Mouse (Mus musculus) bone marrow macrophage, adult 2 months (primary cell): ENCODE results near the gene Dlg3. TPM values are rescaled to one million over a fixed set of nuclear protein-coding genes. Genes with fewer than 3 reads are reported as not detected.
A peak's percentile ranks its signal among the peaks of the same experiment; 100 is the strongest.

Experiments
- H3K27ac ChIP-seq: 2 replicates; pipeline ENCODE4 v1.5.1; 2012; ENCODE audit warnings: low read depth, low read length; ENCODE audit not compliant: insufficient read depth
- H3K4me1 ChIP-seq: 2 replicates; pipeline ENCODE4 v1.6.1; 2012; ENCODE audit warnings: low read length; ENCODE audit not compliant: control insufficient read depth, insufficient read depth
- H3K4me3 ChIP-seq: 2 replicates; pipeline ENCODE4 v1.5.1; 2012; ENCODE audit warnings: mild to moderate bottlenecking, low read length, moderate library complexity; ENCODE audit not compliant: insufficient read depth
- CTCF ChIP-seq: IDR thresholded peaks from 2 replicates; pipeline ENCODE4 v1.5.1; 2012; ENCODE audit warnings: low read depth, mild to moderate bottlenecking, low read length, moderate library complexity
- POLR2A ChIP-seq: IDR thresholded peaks from 2 replicates; pipeline ENCODE4 v1.6.1; 2012; ENCODE audit warnings: mild to moderate bottlenecking, low read depth, low read length, borderline replicate concordance
- polyA plus RNA-seq: library from polyadenylated mRNA; stranded (reverse); fragments of >200 nt; gene quantifications from 2 replicates; pipeline ENCODE4 v1.2.4, GENCODE M21; 2012; ENCODE audit not compliant: missing spikeins, insufficient read depth, insufficient read length

Dlg3 gene
- 4.1 and 4.2 TPM in 2 replicates for polyA plus RNA-seq

DNA sequence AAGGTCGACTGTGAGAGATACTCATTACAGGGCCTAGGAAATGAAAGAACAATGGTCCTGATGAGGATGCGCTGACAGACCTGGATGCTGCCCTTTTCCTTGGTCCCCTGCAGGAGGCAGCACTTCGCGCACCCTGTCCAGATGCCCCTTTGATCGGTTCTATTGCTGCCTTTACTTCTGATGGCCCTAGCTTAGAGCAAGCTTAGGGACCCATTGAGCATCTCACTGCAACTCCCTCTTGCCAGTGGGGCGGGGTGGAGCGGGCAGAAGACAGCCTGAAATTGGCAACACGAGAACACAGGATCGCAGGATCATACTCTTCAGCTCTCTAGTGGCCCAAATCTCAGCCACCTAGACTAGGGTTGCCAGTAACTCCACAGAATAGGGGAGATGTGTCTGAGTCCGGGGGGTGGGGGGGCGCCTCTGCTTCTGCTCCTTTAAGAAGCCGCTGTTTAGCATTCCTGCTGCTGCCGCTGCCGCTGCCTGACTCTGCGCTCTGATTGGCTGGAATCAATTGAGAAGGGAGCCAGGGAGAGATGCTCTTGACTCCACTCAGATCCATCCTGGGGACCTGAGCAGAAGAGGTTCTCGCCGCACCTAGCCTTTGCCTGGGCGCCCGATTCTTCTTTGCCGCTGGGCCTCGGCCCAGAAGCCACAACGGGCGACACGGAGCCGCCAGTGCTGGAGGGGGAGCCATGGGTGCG, at the start of gene Dlg3:
TSS of gene Dlg3 (plus strand) at position 542 of the 704 bp plus-strand sequence.
- peak within 1 kb of the TSS; percentile 40 for H3K4me3 ChIP-seq
- no peaks in the 10 kb centered on the region for H3K4me1 ChIP-seq
- TF ChIP-seq POLR2A (no peak), CTCF (no peak)
- no peak within 1 kb of the TSS for H3K27ac ChIP-seq

- no peak overlapping the region for H3K27ac ChIP-seq
- peaks cover 11% of the 10 kb centered on the region for H3K4me1 ChIP-seq
- H3K4me3 ChIP-seq: no peak overlapping the region
- no peak for TF ChIP-seq CTCF
- no peak for TF ChIP-seq POLR2A
These were observed 38.6 kb upstream of the Dlg3 start for GRCm38 (mm10) chrX:100728947-100729346.

GRCm38 (mm10) chrX:100729665-100730188, 37.8 kb upstream of the Dlg3 start, which contains the start of gene Gdpd2:
Gene Gdpd2, plus strand, starts transcription at chrX:100729873.
- TF ChIP-seq CTCF (no peak), POLR2A (no peak)
- Histone ChIP-seq H3K4me3 (0 out of 2 replicates have a peak within 1 kb of the TSS, but pooled peaks have one; percentile 6), H3K4me1 (peaks cover 11% of the 10 kb centered on the region), H3K27ac (no peak within 1 kb of the TSS)

DNA sequence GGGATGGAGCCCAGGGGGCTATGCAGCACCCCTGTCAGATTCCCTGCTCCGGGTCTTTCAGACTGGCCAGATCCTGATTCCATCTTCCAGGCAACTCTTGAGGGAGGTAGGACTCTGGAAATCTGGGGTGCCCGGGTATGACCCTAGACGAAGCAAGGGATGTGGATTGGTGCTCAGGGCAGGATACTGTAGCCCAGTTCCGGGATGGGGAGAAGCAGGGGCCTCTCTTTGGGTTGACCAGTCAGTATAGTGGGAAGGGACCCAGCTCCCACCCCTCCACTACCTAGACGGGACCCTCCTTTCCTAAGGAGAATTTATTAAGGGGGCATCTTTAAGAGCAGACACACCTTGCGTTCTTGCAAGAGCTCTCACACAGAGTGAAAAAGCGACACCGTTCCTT, 37.3 kb upstream of the Dlg3 start:
- peaks cover 11% of the 10 kb centered on the region for H3K4me1 ChIP-seq
- TF ChIP-seq POLR2A: no peak
- no peak for TF ChIP-seq CTCF
- no peak overlapping the region for H3K27ac ChIP-seq
- H3K4me3 ChIP-seq: no peak overlapping the region

GRCm38 (mm10) chrX:100734359-100734758, 33.2 kb upstream of the Dlg3 start:
- Histone ChIP-seq H3K27ac (no peak overlapping the region), H3K4me1 (peaks cover 4% of the 10 kb centered on the region), H3K4me3 (no peak overlapping the region)
- no peak for TF ChIP-seq POLR2A
- TF ChIP-seq CTCF: no peak

- Histone ChIP-seq H3K27ac (no peak overlapping the region), H3K4me3 (peak overlapping the region; percentile 57), H3K4me1 (peaks cover 9% of the 10 kb centered on the region)
- TF ChIP-seq POLR2A: no peak
- TF ChIP-seq CTCF: 0 out of 2 replicates have a peak, but pooled peaks have one; percentile 13
These were observed 28.6 kb upstream of the Dlg3 start for GRCm38 (mm10) chrX:100738918-100739317.

GRCm38 (mm10) chrX:100739443-100739842, 28.1 kb upstream of the Dlg3 start:
- no peak overlapping the region for H3K27ac ChIP-seq
- H3K4me3 ChIP-seq: peak overlapping the region; percentile 57
- peaks cover 9% of the 10 kb centered on the region for H3K4me1 ChIP-seq
- TF ChIP-seq CTCF: no peak
- no peak for TF ChIP-seq POLR2A

DNA sequence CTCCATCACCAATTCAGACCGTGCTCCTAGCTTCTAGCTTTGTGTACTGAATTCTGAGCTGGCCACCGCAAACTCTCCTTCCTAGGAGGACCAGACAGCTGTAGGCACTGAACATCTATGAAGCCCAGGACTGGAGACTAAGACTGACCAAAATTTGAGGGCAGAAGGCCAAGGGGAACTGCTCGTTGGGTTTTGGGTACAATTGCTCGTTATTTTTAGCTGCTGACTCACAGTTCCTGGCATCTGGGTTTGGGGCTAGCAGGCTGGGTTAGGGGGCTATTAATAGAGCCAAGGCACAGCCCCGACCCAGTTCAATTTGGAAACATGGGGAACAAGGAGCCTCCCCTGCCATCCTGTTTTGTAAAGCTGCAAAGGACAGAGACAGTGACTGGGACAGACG, 26.7 kb upstream of the Dlg3 start:
- TF ChIP-seq POLR2A (no peak), CTCF (no peak)
- Histone ChIP-seq H3K4me3 (peak overlapping the region; percentile 42), H3K27ac (peak overlapping the region; percentile 93), H3K4me1 (peaks cover 9% of the 10 kb centered on the region)

- H3K27ac ChIP-seq: no peak overlapping the region
- TF ChIP-seq POLR2A: no peak
- no peak for TF ChIP-seq CTCF
- H3K4me1 ChIP-seq: peaks cover 10% of the 10 kb centered on the region
- no peak overlapping the region for H3K4me3 ChIP-seq
These were observed 25.6 kb upstream of the Dlg3 start for GRCm38 (mm10) chrX:100741940-100742339.

DNA sequence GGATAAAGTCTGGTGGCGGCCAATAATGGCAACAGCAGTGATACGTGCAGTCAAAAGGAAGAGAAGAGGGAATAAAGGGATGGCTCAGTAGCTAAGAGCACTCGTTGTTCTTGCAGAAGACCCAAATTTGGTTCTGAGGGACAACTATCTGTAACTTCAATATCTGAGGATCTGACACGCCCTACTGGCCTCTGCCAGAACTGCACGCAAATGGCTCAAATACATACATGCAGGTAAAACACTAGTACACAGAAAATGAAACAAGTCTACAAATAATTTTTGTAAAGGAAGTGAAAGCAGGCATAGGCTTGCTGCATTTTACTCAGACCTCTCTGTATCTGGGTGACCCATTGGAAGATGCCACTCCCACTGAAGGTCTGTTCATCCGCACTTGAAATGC, 1.7 kb upstream of the Dlg3 start:
- Histone ChIP-seq H3K4me3 (no peak overlapping the region), H3K27ac (no peak overlapping the region), H3K4me1 (no peaks in the 10 kb centered on the region)
- TF ChIP-seq CTCF (no peak), POLR2A (no peak)
